Mouse (Mus musculus) forebrain, embryonic 10.5 days (tissue): Measurements from ENCODE around the gene Wfdc1. TPM values are rescaled to one million over a fixed set of nuclear protein-coding genes. Genes with fewer than 3 reads are reported as not detected.
A peak's percentile ranks its signal among the peaks of the same experiment; 100 is the strongest.

Experiments used
- DNase-seq: peaks from one replicate; pipeline ENCODE4 v3.0.0-alpha.2; 2017; ENCODE audit warnings: low spot score; ENCODE audit errors: extremely low spot score
- H3K27ac ChIP-seq: fragments of 300-500 bp; sonication (generic); 2 replicates; pipeline ENCODE4 v1.5.1; 2016; ENCODE audit warnings: mild to moderate bottlenecking
- H3K27me3 ChIP-seq: fragments of 300-500 bp; sonication (generic); 2 replicates; pipeline ENCODE4 v1.6.1; 2016; ENCODE audit warnings: mild to moderate bottlenecking; ENCODE audit not compliant: poor library complexity, severe bottlenecking
- H3K36me3 ChIP-seq: fragments of 300-500 bp; sonication (generic); replicated peaks from 2 replicates; pipeline ENCODE4 v1.6.1; 2016; ENCODE audit warnings: mild to moderate bottlenecking, moderate library complexity
- H3K4me1 ChIP-seq: fragments of 300-500 bp; sonication (generic); 2 replicates; pipeline ENCODE4 v1.6.1; 2016
- H3K4me3 ChIP-seq: fragments of 300-500 bp; sonication (generic); 2 replicates; pipeline ENCODE4 v1.5.1; 2016; ENCODE audit warnings: mild to moderate bottlenecking, moderate library complexity
- H3K9me3 ChIP-seq: fragments of 300-500 bp; sonication (generic); 2 replicates; pipeline ENCODE4 v1.6.1; 2016; ENCODE audit warnings: mild to moderate bottlenecking, moderate library complexity
- whole genome bisulfite sequencing: fragments of 180-500 bp; shearing (Covaris S2); methylation state at CpG from one replicate; pipeline ENCODE4 v1.1.7; 2016; 5-methylcytosine and 5-hydroxymethylcytosine counted together
- polyA plus RNA-seq: library from polyadenylated mRNA; unstranded; fragments of >200 nt; fragmentation: Nextera tagmentation; extraction: Ambion mirVana; gene quantifications from 2 replicates; pipeline ENCODE4 v1.2.1, GENCODE M21; 2016

Gene Wfdc1
- polyA plus RNA-seq, 1 experiment from 2014 or later: 2.7 TPM

- Histone ChIP-seq H3K4me3 (no peak overlapping the region), H3K36me3 (no peaks in the 10 kb centered on the region), H3K4me1 (peaks cover 21% of the 10 kb centered on the region), H3K27me3 (peaks cover 51% of the 10 kb centered on the region), H3K9me3 (no peaks in the 10 kb centered on the region), H3K27ac (no peak overlapping the region)
- no peak for DNase-seq
- 86% methylated on average over 7 of the region's 7 CpGs for WGBS
Observed at GRCm38 (mm10) chr8:119702965-119703364, 36.8 kb downstream of the Wfdc1 start.

GRCm38 (mm10) chr8:119707146-119707545 lies 41.0 kb downstream of the Wfdc1 start:
- peaks cover 9% of the 10 kb centered on the region for H3K27me3 ChIP-seq
- H3K27ac ChIP-seq: no peak overlapping the region
- no peak overlapping the region for H3K4me3 ChIP-seq
- peaks cover 16% of the 10 kb centered on the region for H3K4me1 ChIP-seq
- H3K36me3 ChIP-seq: no peaks in the 10 kb centered on the region
- no peak for DNase-seq
- H3K9me3 ChIP-seq: no peaks in the 10 kb centered on the region
- 96% methylated on average over 9 of the region's 9 CpGs for WGBS

GRCm38 (mm10) chr8:119708471-119708870 lies 42.3 kb downstream of the Wfdc1 start:
- no peak for DNase-seq
- H3K4me1 ChIP-seq: peaks cover 20% of the 10 kb centered on the region
- 0 out of 2 replicates have a peak, but pooled peaks cover 3% of the 10 kb centered on the region for H3K27me3 ChIP-seq
- no peaks in the 10 kb centered on the region for H3K9me3 ChIP-seq
- 90% methylated on average over 8 of the region's 8 CpGs for WGBS
- H3K4me3 ChIP-seq: no peak overlapping the region
- 0 out of 2 replicates have a peak overlapping the region, but pooled peaks have one; percentile 18 for H3K27ac ChIP-seq
- no peaks in the 10 kb centered on the region for H3K36me3 ChIP-seq

GRCm38 (mm10) chr8:119708878-119709702 lies 42.9 kb downstream of the Wfdc1 start:
- DNase-seq: no peak
- WGBS: 75% methylated on average over 14 of the region's 14 CpGs
- Histone ChIP-seq H3K27me3 (0 out of 2 replicates have a peak, but pooled peaks cover 3% of the 10 kb centered on the region), H3K27ac (0 out of 2 replicates have a peak overlapping the region, but pooled peaks have one; percentile 22), H3K36me3 (no peaks in the 10 kb centered on the region), H3K9me3 (no peaks in the 10 kb centered on the region), H3K4me1 (peaks cover 23% of the 10 kb centered on the region), H3K4me3 (no peak overlapping the region)

GRCm38 (mm10) chr8:119709703-119710093 lies 43.5 kb downstream of the Wfdc1 start:
- Histone ChIP-seq H3K27me3 (0 out of 2 replicates have a peak, but pooled peaks cover 3% of the 10 kb centered on the region), H3K9me3 (no peaks in the 10 kb centered on the region), H3K36me3 (no peaks in the 10 kb centered on the region), H3K27ac (no peak overlapping the region), H3K4me1 (peaks cover 23% of the 10 kb centered on the region), H3K4me3 (no peak overlapping the region)
- WGBS: 91% methylated on average over 11 of the region's 11 CpGs
- DNase-seq: no peak

- Histone ChIP-seq H3K9me3 (no peaks in the 10 kb centered on the region), H3K4me1 (peaks cover 28% of the 10 kb centered on the region), H3K27me3 (0 out of 2 replicates have a peak, but pooled peaks cover 3% of the 10 kb centered on the region), H3K36me3 (no peaks in the 10 kb centered on the region), H3K4me3 (no peak overlapping the region), H3K27ac (no peak overlapping the region)
- 82% methylated on average over 6 of the region's 6 CpGs for WGBS
- no peak for DNase-seq
Observed at GRCm38 (mm10) chr8:119712226-119712625, 46.1 kb downstream of the Wfdc1 start.

GRCm38 (mm10) chr8:119713421-119713820 lies 47.3 kb downstream of the Wfdc1 start:
- Histone ChIP-seq H3K27ac (no peak overlapping the region), H3K4me1 (peaks cover 28% of the 10 kb centered on the region), H3K9me3 (no peaks in the 10 kb centered on the region), H3K4me3 (no peak overlapping the region), H3K36me3 (no peaks in the 10 kb centered on the region), H3K27me3 (0 out of 2 replicates have a peak, but pooled peaks cover 3% of the 10 kb centered on the region)
- WGBS: 78% methylated on average over 5 of the region's 5 CpGs
- no peak for DNase-seq

- peaks cover 16% of the 10 kb centered on the region for H3K4me1 ChIP-seq
- H3K9me3 ChIP-seq: no peaks in the 10 kb centered on the region
- WGBS: 83% methylated on average over 12 of the region's 12 CpGs
- H3K27me3 ChIP-seq: 0 out of 2 replicates have a peak, but pooled peaks cover 3% of the 10 kb centered on the region
- DNase-seq: no peak
- no peak overlapping the region for H3K4me3 ChIP-seq
- H3K27ac ChIP-seq: no peak overlapping the region
- no peaks in the 10 kb centered on the region for H3K36me3 ChIP-seq
Observed at GRCm38 (mm10) chr8:119715221-119715620, 49.1 kb downstream of the Wfdc1 start.

GRCm38 (mm10) chr8:119716730-119717299 lies 50.6 kb downstream of the Wfdc1 start:
- Histone ChIP-seq H3K9me3 (no peaks in the 10 kb centered on the region), H3K36me3 (no peaks in the 10 kb centered on the region), H3K27me3 (0 out of 2 replicates have a peak, but pooled peaks cover 3% of the 10 kb centered on the region), H3K4me1 (peaks cover 16% of the 10 kb centered on the region), H3K4me3 (no peak overlapping the region), H3K27ac (0 out of 2 replicates have a peak overlapping the region, but pooled peaks have one; percentile 5)
- no peak for DNase-seq

- peaks cover 20% of the 10 kb centered on the region for H3K4me1 ChIP-seq
- 0 out of 2 replicates have a peak, but pooled peaks cover 6% of the 10 kb centered on the region for H3K27me3 ChIP-seq
- no peak overlapping the region for H3K4me3 ChIP-seq
- H3K27ac ChIP-seq: no peak overlapping the region
- 65% methylated on average over 9 of the region's 9 CpGs for WGBS
- H3K36me3 ChIP-seq: no peaks in the 10 kb centered on the region
- DNase-seq: no peak
- H3K9me3 ChIP-seq: no peaks in the 10 kb centered on the region
Observed at GRCm38 (mm10) chr8:119717765-119718164, 51.6 kb downstream of the Wfdc1 start.

GRCm38 (mm10) chr8:119719011-119719501 lies 52.9 kb downstream of the Wfdc1 start:
- H3K9me3 ChIP-seq: no peaks in the 10 kb centered on the region
- no peak for DNase-seq
- H3K4me3 ChIP-seq: no peak overlapping the region
- no peaks in the 10 kb centered on the region for H3K36me3 ChIP-seq
- no peak overlapping the region for H3K27ac ChIP-seq
- 81% methylated on average over 12 of the region's 12 CpGs for WGBS
- 0 out of 2 replicates have a peak, but pooled peaks cover 2% of the 10 kb centered on the region for H3K27me3 ChIP-seq
- H3K4me1 ChIP-seq: peaks cover 13% of the 10 kb centered on the region

GRCm38 (mm10) chr8:119722348-119722747 lies 56.2 kb downstream of the Wfdc1 start:
- H3K9me3 ChIP-seq: no peaks in the 10 kb centered on the region
- 0 out of 2 replicates have a peak, but pooled peaks cover 2% of the 10 kb centered on the region for H3K27me3 ChIP-seq
- H3K36me3 ChIP-seq: no peaks in the 10 kb centered on the region
- H3K4me3 ChIP-seq: no peak overlapping the region
- DNase-seq: no peak
- H3K27ac ChIP-seq: no peak overlapping the region
- peaks cover 7% of the 10 kb centered on the region; the same call in 1 of the 2 replicates for H3K4me1 ChIP-seq
- 53% methylated on average over 6 of the region's 6 CpGs for WGBS

GRCm38 (mm10) chr8:119723676-119724075 lies 57.5 kb downstream of the Wfdc1 start:
- no peak for DNase-seq
- WGBS: 71% methylated on average over 4 of the region's 4 CpGs
- no peak overlapping the region for H3K4me3 ChIP-seq
- no peaks in the 10 kb centered on the region for H3K36me3 ChIP-seq
- H3K27ac ChIP-seq: no peak overlapping the region
- H3K27me3 ChIP-seq: 0 out of 2 replicates have a peak, but pooled peaks cover 2% of the 10 kb centered on the region
- H3K4me1 ChIP-seq: peaks cover 7% of the 10 kb centered on the region; the same call in 1 of the 2 replicates
- H3K9me3 ChIP-seq: no peaks in the 10 kb centered on the region
